Mouse (Mus musculus) spleen, adult 2 months (tissue): ENCODE results near the gene Srp54c. TPM values are rescaled to one million over a fixed set of nuclear protein-coding genes. Genes with fewer than 3 reads are reported as not detected.

Experiments used
- DNase-seq, 2 experiments: peaks; one replicate each; pipeline versions ENCODE4 v3.0.0 to v3.0.0-alpha.2; 2012 to 2021; ENCODE audit warnings: low spot score in 2 of 2, low read depth in 1 of 2
- H3K27ac ChIP-seq: fragments of 200-500 bp; 2 replicates; pipeline ENCODE4 v1.5.1; 2012; ENCODE audit warnings: low read length, inconsistent platforms; ENCODE audit not compliant: insufficient read depth
- H3K27me3 ChIP-seq: fragments of 200-500 bp; 2 replicates; pipeline ENCODE4 v1.6.1; 2012; ENCODE audit warnings: mild to moderate bottlenecking, moderate library complexity, low read length, inconsistent platforms; ENCODE audit not compliant: control insufficient read depth, insufficient read depth
- H3K36me3 ChIP-seq: fragments of 200-500 bp; 2 replicates; pipeline ENCODE4 v1.6.1; 2012; ENCODE audit warnings: mild to moderate bottlenecking, low read length, inconsistent platforms; ENCODE audit not compliant: control insufficient read depth, insufficient read depth
- H3K4me1 ChIP-seq: fragments of 200-500 bp; 2 replicates; pipeline ENCODE4 v1.6.1; 2011; ENCODE audit warnings: inconsistent platforms; ENCODE audit not compliant: control insufficient read depth, insufficient read depth, insufficient read length
- H3K4me3 ChIP-seq: fragments of 200-500 bp; 2 replicates; pipeline ENCODE4 v1.5.1; 2011; ENCODE audit warnings: mild to moderate bottlenecking, inconsistent platforms; ENCODE audit not compliant: insufficient read depth, insufficient read length; ENCODE audit errors: extremely low read depth
- CTCF ChIP-seq: fragments of 200-500 bp; IDR thresholded peaks from 2 replicates; pipeline ENCODE4 v1.5.1; 2011; ENCODE audit warnings: mild to moderate bottlenecking, inconsistent platforms; ENCODE audit not compliant: insufficient read depth, insufficient read length, insufficient replicate concordance; ENCODE audit errors: extremely low read depth
- POLR2A ChIP-seq: fragments of 200-500 bp; IDR thresholded peaks from 2 replicates; pipeline ENCODE4 v1.6.1; 2011; ENCODE audit warnings: low read depth, low read length, inconsistent platforms
- WGBS: fragments of 180-500 bp; shearing (Covaris S2); methylation state at CpG from one replicate; pipeline ENCODE4 v1.1.7; 2018; 5-methylcytosine and 5-hydroxymethylcytosine counted together
- polyA plus RNA-seq: library from polyadenylated mRNA; depleted of rRNA; stranded (reverse); fragments of >200 nt; gene quantifications from 2 replicates; pipeline ENCODE4 v1.2.3, GENCODE M21; 2012; rRNA removed

The Srp54c gene
- polyA plus RNA-seq, 1 experiment, result 3.8 TPM

GRCm38 (mm10) chr12:55302485-55303441 lies 72.8 kb downstream of the Srp54c start, which contains the start of gene Ppp2r3c:
Gene Ppp2r3c (minus strand): TSS chr12:55302998.
- Histone ChIP-seq H3K4me1 (peaks cover 11% of the 10 kb centered on the region; the same call in 1 of the 2 replicates), H3K27me3 (no peaks in the 10 kb centered on the region), H3K4me3 (peak within 1 kb of the TSS; percentile 77), H3K36me3 (peaks cover 5% of the 10 kb centered on the region), H3K27ac (peak within 1 kb of the TSS; percentile 86)
- peak; percentile 17 for TF ChIP-seq POLR2A
- no peak for TF ChIP-seq CTCF
- under 1% methylated on average over 55 of the region's 55 CpGs for WGBS
- DNase-seq, result peak; percentile 85 to 89

GRCm38 (mm10) chr12:55306371-55306770 lies 76.4 kb downstream of the Srp54c start:
- TF ChIP-seq CTCF (no peak), POLR2A (no peak)
- 0 out of 2 replicates have a peak, but pooled peaks cover 1% of the 10 kb centered on the region for H3K36me3 ChIP-seq
- no peak overlapping the region for H3K4me3 ChIP-seq
- 97% methylated on average over 4 of the region's 4 CpGs for WGBS
- no peak overlapping the region for H3K27ac ChIP-seq
- no peak for DNase-seq
- no peaks in the 10 kb centered on the region for H3K27me3 ChIP-seq
- H3K4me1 ChIP-seq, result peaks cover 8% of the 10 kb centered on the region; the same call in 1 of the 2 replicates

GRCm38 (mm10) chr12:55307566-55307965 lies 77.6 kb downstream of the Srp54c start:
- no peak for DNase-seq
- Histone ChIP-seq H3K4me1 (peaks cover 3% of the 10 kb centered on the region; the same call in 1 of the 2 replicates), H3K4me3 (no peak overlapping the region), H3K27me3 (no peaks in the 10 kb centered on the region), H3K27ac (no peak overlapping the region), H3K36me3 (0 out of 2 replicates have a peak, but pooled peaks cover 1% of the 10 kb centered on the region)
- TF ChIP-seq CTCF (no peak), POLR2A (no peak)
- WGBS, result 87% methylated on average over 6 of the region's 6 CpGs

- TF ChIP-seq POLR2A (no peak), CTCF (no peak)
- Histone ChIP-seq H3K4me1 (no peaks in the 10 kb centered on the region), H3K36me3 (0 out of 2 replicates have a peak, but pooled peaks cover 1% of the 10 kb centered on the region), H3K27ac (no peak overlapping the region), H3K4me3 (no peak overlapping the region), H3K27me3 (no peaks in the 10 kb centered on the region)
- 96% methylated on average over 9 of the region's 9 CpGs for WGBS
- no peak for DNase-seq
These were observed 78.8 kb downstream of the Srp54c start for GRCm38 (mm10) chr12:55308731-55309130.

DNA sequence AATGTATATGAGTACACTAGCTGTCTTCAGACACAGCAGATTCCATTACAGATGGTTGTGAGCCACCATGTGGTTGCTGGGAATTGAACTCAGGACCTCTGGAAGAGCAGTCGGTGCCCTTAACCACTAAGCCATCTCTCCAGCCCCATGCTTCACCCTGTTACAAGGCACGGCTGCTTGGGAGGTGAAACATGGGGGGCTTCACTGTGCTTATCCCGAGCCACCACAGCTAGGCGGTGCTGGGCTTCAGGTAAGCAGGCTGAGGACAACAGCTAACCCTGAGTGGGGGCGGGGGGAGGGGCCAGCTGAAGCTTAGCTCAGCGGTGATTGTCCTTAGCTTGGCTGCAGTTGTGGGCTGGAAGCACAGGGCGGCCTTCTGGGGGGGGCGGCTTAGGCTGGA lies 79.5 kb downstream of the Srp54c start:
- 96% methylated on average over 8 of the region's 8 CpGs for WGBS
- 0 out of 2 replicates have a peak, but pooled peaks cover 1% of the 10 kb centered on the region for H3K36me3 ChIP-seq
- no peaks in the 10 kb centered on the region for H3K4me1 ChIP-seq
- TF ChIP-seq POLR2A (no peak), CTCF (no peak)
- no peak overlapping the region for H3K27ac ChIP-seq
- no peak for DNase-seq
- no peak overlapping the region for H3K4me3 ChIP-seq
- H3K27me3 ChIP-seq, result no peaks in the 10 kb centered on the region

GRCm38 (mm10) chr12:55311841-55312240 lies 81.9 kb downstream of the Srp54c start:
- WGBS, result 93% methylated on average over 7 of the region's 7 CpGs

More at GRCm38 (mm10) chr12:55311841-55312240, 81.9 kb downstream of the Srp54c start:
- H3K4me3 ChIP-seq, result no peak overlapping the region
- no peak for DNase-seq
- no peak overlapping the region for H3K27ac ChIP-seq
- TF ChIP-seq CTCF, result no peak
- no peak for TF ChIP-seq POLR2A
- H3K36me3 ChIP-seq, result 0 out of 2 replicates have a peak, but pooled peaks cover 1% of the 10 kb centered on the region
- H3K4me1 ChIP-seq, result no peaks in the 10 kb centered on the region
- no peaks in the 10 kb centered on the region for H3K27me3 ChIP-seq

Other genes starting within 250 kb of the Srp54c start
- not detected in 2 replicates for gene Gm20403, start 243.6 kb upstream of the Srp54c start, polyA plus RNA-seq
- gene Baz1a, start 215.8 kb upstream of the Srp54c start, polyA plus RNA-seq, result 8.1 and 8.2 TPM in 2 replicates
- gene 2700097O09Rik, start 150.1 kb upstream of the Srp54c start, polyA plus RNA-seq, result 2.2 and 3.1 TPM in 2 replicates
- 10.5 and 10.6 TPM in 2 replicates for gene Srp54a, start 149.9 kb upstream of the Srp54c start, polyA plus RNA-seq
- 3.4 and 4.9 TPM in 2 replicates for gene Fam177a, start 105.7 kb upstream of the Srp54c start, polyA plus RNA-seq
- gene Srp54b, start 75.1 kb upstream of the Srp54c start, polyA plus RNA-seq, result 15.2 and 16.2 TPM in 2 replicates
- gene 1700047I17Rik2, start 30.6 kb upstream of the Srp54c start, polyA plus RNA-seq, result not detected in 2 replicates
- gene 1110008L16Rik, start 69.4 kb downstream of the Srp54c start, polyA plus RNA-seq, result 1.4 and 1.7 TPM in 2 replicates
- 1.1 and 1.2 TPM in 2 replicates for gene Ppp2r3c, start 72.8 kb downstream of the Srp54c start, polyA plus RNA-seq
- gene Psma6, start 154.1 kb downstream of the Srp54c start, polyA plus RNA-seq, result 16.5 and 20.1 TPM in 2 replicates